In genomic region chr11:54879434-54879833, GRCm38 (mm10) we compare ENCODE assay signal across 8 mouse cellular contexts. TPM values are rescaled to one million over a fixed set of nuclear protein-coding genes. Genes with fewer than 3 reads are reported as not detected.
A peak's percentile ranks its signal among the peaks of the same experiment; 100 is the strongest.
DNase-seq lines count a peak whose midpoint lies in the region; ATAC-seq and TF ChIP-seq lines count a peak whose summit lies in the region.
"Had no signal": no experiment of that assay in that cellular context is flagged by ENCODE, and none has a peak within 500 bp of the region (broad histone marks: within the 10 kb centered on the region; RNA-seq: fewer than 3 reads in every experiment).

No protein-coding gene starts in this region.

- peak; percentile 58; the same call in 1 of the 2 replicates for TF ChIP-seq CTCF in brain, embryonic 14.5 days (IDR thresholded peaks at IDR 0.05; ENCODE audit: borderline replicate concordance, extremely low read depth, insufficient read depth, insufficient read length)

- H3K36me3 ChIP-seq in ES-E14 (ENCODE audit: control insufficient read depth, insufficient read depth, low read length, poor library complexity, severe bottlenecking), result no peaks in the 10 kb centered on the region
- peaks cover under 1% of the 10 kb centered on the region; the same call in 1 of the 2 replicates for H3K36me3 ChIP-seq in heart, embryonic 15.5 days
- H3K36me3 ChIP-seq in limb, embryonic 13.5 days, result peaks cover 1% of the 10 kb centered on the region

- DNase-seq in left cerebral cortex, postnatal 10 days (ENCODE audit: extremely low spot score in 1 of 2, low spot score in 2 of 2), result peak; percentile 43 to 68
- no peak for DNase-seq in left cerebral cortex, adult 11 months (ENCODE audit: low spot score)
- no peak for DNase-seq in ES-E14 (ENCODE audit: low read depth, low spot score)
- DNase-seq in brain, embryonic 14.5 days (ENCODE audit: low read depth), result peak; percentile 80
- DNase-seq in naive thymus-derived CD4-positive, alpha-beta T cell, adult 2 months (ENCODE audit: low read depth), result peak; percentile 87

- no peak overlapping the region for H3K9ac ChIP-seq in ES-E14 (ENCODE audit: insufficient read depth, low read depth, low read length, poor library complexity, severe bottlenecking)
- H3K9ac ChIP-seq in heart, embryonic 15.5 days, result no peak overlapping the region
- H3K9ac ChIP-seq in limb, embryonic 13.5 days, result no peak overlapping the region
- H3K9ac ChIP-seq: embryonic facial prominence, embryonic 13.5 days had no signal

- H3K4me3 ChIP-seq in ES-E14 (ENCODE audit: insufficient read depth in 1 of 2, low read depth in 1 of 2, low read length in 2 of 2, poor library complexity in 1 of 2, severe bottlenecking in 1 of 2), result no peak overlapping the region
- no peak overlapping the region for H3K4me3 ChIP-seq in heart, embryonic 15.5 days
- no peak overlapping the region for H3K4me3 ChIP-seq in limb, embryonic 13.5 days
- H3K4me3 ChIP-seq: embryonic facial prominence, embryonic 13.5 days had no signal

- 7% methylated on average over 4 of the region's 4 CpGs for WGBS in heart, embryonic 15.5 days
- WGBS in limb, embryonic 13.5 days, result 31% methylated on average over 4 of the region's 4 CpGs

- intact Hi-C loops in left cerebral cortex, postnatal 10 days (cut with DNase I), result loop anchor here (2.0 kb wide), 2 partner anchors 47 to 105 kb away; no protein-coding TSS in a partner anchor

- no peak; the same call in 1 of the 2 replicates for ATAC-seq in heart, embryonic 15.5 days (replicated peaks; ENCODE audit: insufficient number of reproducible peaks, insufficient read depth, low FRiP score, low read depth)
- peak; percentile 48 for ATAC-seq in limb, embryonic 13.5 days (ENCODE audit: low FRiP score, low read depth)

- no peak for TF ChIP-seq POLR2A in brain, embryonic 14.5 days (IDR thresholded peaks at IDR 0.05; ENCODE audit: borderline replicate concordance, extremely low read depth, insufficient read depth, insufficient read length, poor library complexity, severe bottlenecking)

- H3K9me3 ChIP-seq in ES-E14 (ENCODE audit: control insufficient read depth, insufficient read depth, low read depth, low read length), result no peaks in the 10 kb centered on the region
- H3K9me3 ChIP-seq in heart, embryonic 15.5 days (replicated peaks), result no peaks in the 10 kb centered on the region
- no peaks in the 10 kb centered on the region for H3K9me3 ChIP-seq in limb, embryonic 13.5 days
- H3K9me3 ChIP-seq: embryonic facial prominence, embryonic 13.5 days had no signal

- H3K27ac ChIP-seq in ES-E14 (ENCODE audit: insufficient read depth, low read depth, low read length, poor library complexity, severe bottlenecking), result no peak overlapping the region
- peak overlapping the region; percentile 83 for H3K27ac ChIP-seq in heart, embryonic 15.5 days
- no peak overlapping the region for H3K27ac ChIP-seq in limb, embryonic 13.5 days
- H3K27ac ChIP-seq: embryonic facial prominence, embryonic 13.5 days had no signal

- in situ Hi-C loops in ES-E14 (cut with MboI; ENCODE audit: low sequenced_read_pairs in 2 of 2, unreplicated experiment in 2 of 2), result no loop called here

- no peaks in the 10 kb centered on the region for H3K27me3 ChIP-seq in heart, embryonic 15.5 days
- no peaks in the 10 kb centered on the region for H3K27me3 ChIP-seq in limb, embryonic 13.5 days
- H3K27me3 ChIP-seq: embryonic facial prominence, embryonic 13.5 days had no signal

- peaks cover 4 to 12% of the 10 kb centered on the region in 2 experiments for H3K4me1 ChIP-seq in ES-E14 (ENCODE audit: control insufficient read depth in 2 of 2, insufficient read depth in 2 of 2, low read length in 2 of 2, poor library complexity in 1 of 2)
- H3K4me1 ChIP-seq in heart, embryonic 15.5 days (replicated peaks), result peaks cover 35% of the 10 kb centered on the region
- H3K4me1 ChIP-seq in limb, embryonic 13.5 days, result peaks cover 11% of the 10 kb centered on the region; the same call in 1 of the 2 replicates

- H3K4me2 ChIP-seq in heart, embryonic 15.5 days, result no peak overlapping the region
- no peak overlapping the region for H3K4me2 ChIP-seq in limb, embryonic 13.5 days (replicated peaks)
- H3K4me2 ChIP-seq: embryonic facial prominence, embryonic 13.5 days had no signal

TF ChIP-seq in ES-E14, 5 proteins besides CTCF, POLR2A, EP300 and RAD21:
- no peak for TF ChIP-seq CHD2 (IDR thresholded peaks at IDR 0.05; ENCODE audit: low read depth, low read length)
- peak; percentile 84; the same call in 1 of the 2 replicates for TF ChIP-seq ZC3H11A (IDR thresholded peaks at IDR 0.05; ENCODE audit: borderline replicate concordance, low read depth, low read length)

RNA-seq across cellular contexts. Expression of gene Hint1, which starts 13.3 kb away (rescaled TPM):
- total RNA-seq in left cerebral cortex, postnatal 10 days (2021), result 100 to 1,000 TPM; 326 to 345 TPM
- total RNA-seq in ES-E14 (2012; rRNA removed), result 641 and 707 TPM in 2 replicates
- 711 and 924 TPM in 2 replicates for polyA plus RNA-seq in brain, embryonic 14.5 days (2012; rRNA removed)
- polyA plus RNA-seq in heart, embryonic 15.5 days (2015; fragmentation: Nextera tagmentation; extraction: Ambion mirVana), result 497 and 753 TPM in 2 replicates
- 607 and 618 TPM in 2 replicates for polyA plus RNA-seq in limb, embryonic 13.5 days (2015; fragmentation: Nextera tagmentation; extraction: Ambion mirVana)

RNA-seq across cellular contexts. Expression of gene Lyrm7, which starts 18.7 kb away (rescaled TPM):
- 10 to 100 TPM; 22.1 to 25.0 TPM for total RNA-seq in left cerebral cortex, postnatal 10 days (2021)
- total RNA-seq in ES-E14 (2012; rRNA removed), result 0.98 and 1.4 TPM in 2 replicates
- 6.5 and 7.6 TPM in 2 replicates for polyA plus RNA-seq in brain, embryonic 14.5 days (2012; rRNA removed)
- 17.5 and 24.7 TPM in 2 replicates for polyA plus RNA-seq in heart, embryonic 15.5 days (2015; fragmentation: Nextera tagmentation; extraction: Ambion mirVana)
- 9.0 and 10.4 TPM in 2 replicates for polyA plus RNA-seq in limb, embryonic 13.5 days (2015; fragmentation: Nextera tagmentation; extraction: Ambion mirVana)

RNA-seq across cellular contexts. Expression of gene Gpx3, which starts 22.8 kb away (rescaled TPM):
- total RNA-seq in left cerebral cortex, postnatal 10 days (2021), result 10 to 100 TPM in 1 of 2 experiments, 1 to 10 TPM in 1; 9.7 to 10.2 TPM
- total RNA-seq in ES-E14 (2012; rRNA removed), result 11.4 and 13.8 TPM in 2 replicates
- 5.8 and 14.6 TPM in 2 replicates for polyA plus RNA-seq in brain, embryonic 14.5 days (2012; rRNA removed)
- polyA plus RNA-seq in heart, embryonic 15.5 days (2015; fragmentation: Nextera tagmentation; extraction: Ambion mirVana), result 751 and 850 TPM in 2 replicates
- 33.5 and 34.6 TPM in 2 replicates for polyA plus RNA-seq in limb, embryonic 13.5 days (2015; fragmentation: Nextera tagmentation; extraction: Ambion mirVana)

Comparison
In these comparisons a context has a peak if more than half of its experiments do, and no peak if none do; other contexts are left out.
1. DNase-seq: peak in left cerebral cortex, postnatal 10 days (2 of 2), brain, embryonic 14.5 days (single experiment) and naive thymus-derived CD4-positive, alpha-beta T cell, adult 2 months (single experiment); none in left cerebral cortex, adult 11 months (single experiment) and ES-E14 (single experiment).
2. RNA of gene Gpx3, which starts 22.8 kb away (polyA plus RNA-seq): 751 to 850 TPM in heart, embryonic 15.5 days; 33.5 to 34.6 TPM in limb, embryonic 13.5 days and 5.8 to 14.6 TPM in brain, embryonic 14.5 days; every median in the first group is over 10 times any median in the second.